Mouse (Mus musculus) thymus, postnatal 4 days (tissue): ENCODE measurements around the gene Ints1.

Source experiments
- DNase-seq: peaks from one replicate; pipeline ENCODE4 v3.0.0; 2021

The Ints1 gene

GRCm38 (mm10) chr5:139702905-139703304 is 72.6 kb downstream of the Ints1 start:
- DNase-seq: peak; percentile 79

GRCm38 (mm10) chr5:139702236-139702635 is 73.2 kb downstream of the Ints1 start:
- DNase-seq: no peak
